Mouse (Mus musculus) CD4-positive helper T cell, adult 2 months (primary cell): ENCODE measurements around the gene Dnajb13.
"Not testable (repeated sequence)": the region's sequence is repeated elsewhere in the genome, so short reads cannot be mapped to it uniquely, and the experiment has no call there.

Experiments used
- DNase-seq: peaks from one replicate; pipeline ENCODE4 v3.0.0-alpha.2; 2012; ENCODE audit warnings: low read depth, missing footprints, low spot score

Gene Dnajb13

GRCm38 (mm10) chr7:100488474-100489048 lies 26.2 kb downstream of the Dnajb13 start:
- no peak for DNase-seq

GRCm38 (mm10) chr7:100487301-100487700 lies 27.5 kb downstream of the Dnajb13 start:
- no peak for DNase-seq

- no peak for DNase-seq
Measured at GRCm38 (mm10) chr7:100484493-100484892, 30.3 kb downstream of the Dnajb13 start.

- DNase-seq = not testable (repeated sequence)
Measured at GRCm38 (mm10) chr7:100482046-100482445, 32.7 kb downstream of the Dnajb13 start.

- DNase-seq = no peak
Measured at GRCm38 (mm10) chr7:100480175-100480574, 34.6 kb downstream of the Dnajb13 start.

GRCm38 (mm10) chr7:100479823-100480164 lies 35.0 kb downstream of the Dnajb13 start:
- no peak for DNase-seq

- no peak for DNase-seq
Measured at GRCm38 (mm10) chr7:100479100-100479822, 35.5 kb downstream of the Dnajb13 start.

- DNase-seq = no peak
Measured at GRCm38 (mm10) chr7:100474680-100475079, 40.1 kb downstream of the Dnajb13 start.

- no peak for DNase-seq
Measured at GRCm38 (mm10) chr7:100473846-100474454, 40.8 kb downstream of the Dnajb13 start.

- no peak for DNase-seq
Measured at GRCm38 (mm10) chr7:100472777-100473176, 42.0 kb downstream of the Dnajb13 start, which contains the start of gene Ucp3. Gene Ucp3 (plus strand): TSS chr7:100472990.

- DNase-seq = no peak
Measured at GRCm38 (mm10) chr7:100471407-100471797, 43.4 kb downstream of the Dnajb13 start.

- DNase-seq = no peak
Measured at GRCm38 (mm10) chr7:100470796-100471406, 43.9 kb downstream of the Dnajb13 start.

GRCm38 (mm10) chr7:100469502-100469901 lies 45.3 kb downstream of the Dnajb13 start:
- no peak for DNase-seq

GRCm38 (mm10) chr7:100468761-100469160 lies 46.0 kb downstream of the Dnajb13 start:
- DNase-seq = no peak

GRCm38 (mm10) chr7:100466781-100467510 lies 47.8 kb downstream of the Dnajb13 start:
- DNase-seq = no peak

GRCm38 (mm10) chr7:100465656-100466309 lies 49.0 kb downstream of the Dnajb13 start:
- DNase-seq = no peak

- DNase-seq = no peak
Measured at GRCm38 (mm10) chr7:100465248-100465647, 49.5 kb downstream of the Dnajb13 start.

GRCm38 (mm10) chr7:100464248-100464647 lies 50.5 kb downstream of the Dnajb13 start:
- no peak for DNase-seq

- DNase-seq = no peak
Measured at GRCm38 (mm10) chr7:100463757-100464156, 51.0 kb downstream of the Dnajb13 start.

- no peak for DNase-seq
Measured at GRCm38 (mm10) chr7:100463194-100463593, 51.6 kb downstream of the Dnajb13 start.

GRCm38 (mm10) chr7:100461621-100462151 lies 53.1 kb downstream of the Dnajb13 start:
- no peak for DNase-seq
